Mouse (Mus musculus) fibroblast of lung, adult 2 months (primary cell): Measurements from ENCODE around the gene Ifi209.
"Not testable (repeated sequence)": the region's sequence is repeated elsewhere in the genome, so short reads cannot be mapped to it uniquely, and the experiment has no call there.

Source experiments
- DNase-seq: peaks from one replicate; pipeline ENCODE4 v3.0.0-alpha.2; 2011; ENCODE audit warnings: low read depth

Ifi209 gene

GRCm38 (mm10) chr1:173630622-173631021 lies at the start of gene Ifi209:
Gene Ifi209 (plus strand): TSS chr1:173630917.
- not testable (repeated sequence) for DNase-seq

DNA sequence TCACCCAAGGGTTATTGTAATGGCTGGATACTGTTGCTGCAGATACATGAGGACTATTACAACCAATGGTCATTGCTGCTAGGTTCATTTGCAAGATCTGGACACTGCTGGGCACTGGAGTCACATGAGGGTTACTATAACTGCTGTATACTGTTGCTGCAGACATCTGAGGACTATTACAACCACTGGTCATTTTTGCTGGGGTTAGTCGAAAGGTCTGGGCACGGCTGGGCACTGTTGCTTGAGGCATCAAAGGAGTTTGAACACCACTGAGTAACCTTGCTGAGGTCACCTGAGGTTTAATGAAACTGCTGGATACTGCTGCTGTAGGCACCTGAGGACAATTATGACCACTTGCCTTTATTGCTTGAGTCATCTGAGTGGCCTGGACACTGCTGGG lies 41.0 kb upstream of the Ifi209 start:
- DNase-seq: not testable (repeated sequence)

DNA sequence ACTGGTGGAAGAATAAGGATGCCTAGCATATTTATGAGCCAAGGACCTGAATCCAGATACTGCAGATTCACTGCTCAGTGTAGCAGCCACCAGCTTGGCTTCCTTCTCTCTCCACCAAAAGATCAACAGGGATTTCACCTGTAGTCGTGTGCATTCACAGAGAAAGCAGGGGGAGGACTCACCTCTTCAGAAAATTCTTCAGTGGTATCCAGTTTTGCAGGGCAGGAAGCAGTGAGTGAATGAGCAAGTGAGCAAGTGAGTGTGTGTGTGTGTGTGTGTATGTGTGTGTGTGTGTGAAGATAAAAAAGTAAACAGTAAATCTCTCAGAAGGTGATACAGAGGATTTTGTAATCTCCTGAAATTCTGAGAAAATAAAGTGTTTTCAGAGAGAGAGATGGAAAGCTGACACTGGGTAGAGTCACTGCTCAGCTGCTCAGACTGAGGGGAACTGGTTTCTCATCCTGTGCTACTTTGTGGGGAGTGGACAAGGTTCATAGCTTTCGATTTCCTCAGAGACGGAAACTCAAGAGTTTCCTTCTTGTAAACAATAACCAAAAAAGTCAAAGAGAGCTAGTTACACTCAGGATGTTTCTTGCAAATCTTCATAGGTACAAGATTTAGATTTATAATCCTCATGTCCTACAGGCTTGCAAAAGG lies 31.8 kb upstream of the Ifi209 start, which contains the start of gene Ifi213:
TSS of gene Ifi213 (minus strand) at position 437 of the 657 bp plus-strand sequence.
- not testable (repeated sequence) for DNase-seq

GRCm38 (mm10) chr1:173610291-173610690 lies 20.4 kb upstream of the Ifi209 start:
- not testable (repeated sequence) for DNase-seq

DNA sequence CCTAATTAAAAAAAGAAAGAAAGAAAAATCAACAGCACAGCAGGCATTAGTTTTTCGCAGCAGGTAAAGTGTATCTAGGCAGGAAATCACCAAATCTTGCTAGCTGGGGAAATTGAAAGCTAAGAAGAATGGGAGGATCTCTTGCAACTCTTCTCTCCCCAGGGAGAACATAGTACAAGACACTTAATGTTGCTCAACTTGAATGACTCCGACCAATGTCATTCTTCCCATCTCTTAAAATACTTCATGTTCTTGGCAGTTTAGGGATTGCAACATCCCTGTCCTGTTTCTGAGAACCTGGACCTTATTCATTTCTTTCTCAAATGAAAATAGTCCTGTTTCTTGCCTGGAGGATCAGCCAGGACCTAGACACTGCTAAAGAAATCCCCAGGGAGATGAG lies 8.5 kb upstream of the Ifi209 start:
- DNase-seq: not testable (repeated sequence)

GRCm38 (mm10) chr1:173624052-173624451 lies 6.7 kb upstream of the Ifi209 start:
- DNase-seq: no peak

DNA sequence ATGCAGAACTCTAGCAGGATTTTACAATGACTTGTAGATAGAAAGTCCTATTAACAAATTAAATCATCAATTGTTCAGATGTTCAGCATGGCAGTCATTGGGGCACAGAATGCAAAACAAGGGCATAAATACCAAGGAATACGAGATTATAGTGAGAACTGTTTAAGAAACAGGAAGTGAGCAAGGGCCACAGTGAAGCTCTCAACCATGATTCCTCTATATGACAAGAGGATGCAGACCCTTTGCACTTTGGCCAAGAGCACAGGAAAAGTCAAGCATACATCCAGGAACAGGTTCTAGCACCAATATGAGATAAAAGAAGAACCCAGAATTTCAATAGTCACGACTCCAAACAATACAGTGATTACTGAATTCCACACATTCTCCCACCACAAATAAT lies 4.0 kb upstream of the Ifi209 start:
- no peak for DNase-seq

DNA sequence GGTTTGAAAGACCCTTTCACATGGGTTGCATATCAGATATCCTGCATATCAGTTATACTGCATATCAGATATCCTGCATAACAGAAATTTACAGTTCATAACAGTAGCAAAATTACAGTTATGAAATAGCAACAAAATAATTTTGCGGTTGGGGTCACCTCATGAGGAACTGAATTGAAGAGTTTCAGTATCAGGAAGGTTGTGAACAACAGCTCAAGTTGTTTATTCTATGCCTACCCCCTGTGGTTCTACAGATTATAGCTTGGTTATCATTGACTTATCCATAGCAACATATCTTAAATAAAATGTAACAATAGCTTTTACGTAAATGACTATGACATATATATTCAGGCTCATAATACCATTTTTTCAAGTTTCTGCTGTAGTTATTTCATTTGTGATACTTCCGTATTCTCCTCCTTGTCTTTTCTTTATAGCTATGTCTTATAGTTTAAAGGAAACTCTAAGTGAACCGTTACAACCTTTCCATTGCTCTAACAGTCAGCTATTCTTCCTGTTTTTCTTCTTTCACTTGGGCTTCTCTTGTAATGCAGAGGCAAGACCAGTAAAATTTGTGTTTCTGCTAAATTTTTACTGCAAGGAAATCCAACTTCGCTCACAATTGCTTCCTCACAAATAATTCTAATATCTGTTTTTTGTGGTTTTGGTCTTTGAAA lies 3.4 kb downstream of the Ifi209 start:
- DNase-seq: no peak

DNA sequence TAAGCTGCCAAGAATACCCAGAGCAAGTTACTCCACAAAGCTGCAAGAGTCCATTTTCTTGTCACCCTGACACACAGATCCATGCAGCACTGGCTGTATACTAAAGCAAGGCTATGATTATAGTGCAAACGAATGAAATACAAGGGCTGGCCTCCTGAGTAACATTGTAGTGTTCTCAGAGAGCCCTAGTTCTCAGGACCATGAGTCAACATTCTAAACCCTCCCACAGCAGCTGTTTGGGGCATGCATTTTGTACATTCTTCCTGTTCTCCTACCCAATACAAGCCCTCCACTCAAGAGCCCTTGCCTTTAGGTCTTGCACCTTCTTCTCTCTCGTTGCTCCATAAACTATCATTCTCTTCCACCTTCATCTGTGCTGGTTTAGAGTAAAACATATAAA lies 14.7 kb downstream of the Ifi209 start:
- no peak for DNase-seq

GRCm38 (mm10) chr1:173657973-173658372 lies 27.3 kb downstream of the Ifi209 start:
- no peak for DNase-seq

GRCm38 (mm10) chr1:173673458-173674097 lies 42.9 kb downstream of the Ifi209 start, which contains the start of gene Ifi208:
Gene Ifi208 (plus strand): TSS chr1:173673675.
- DNase-seq: not testable (repeated sequence)

- not testable (repeated sequence) for DNase-seq
These were observed 47.9 kb downstream of the Ifi209 start for GRCm38 (mm10) chr1:173678605-173679004.

GRCm38 (mm10) chr1:173694270-173694669 lies 63.6 kb downstream of the Ifi209 start:
- no peak for DNase-seq
